Mouse (Mus musculus) E14TG2a.4 (cell line): ENCODE results near the gene Pih1d1.

Experiments used
- CTCF ChIP-seq: conservative IDR thresholded peaks from 2 replicates; pipeline ENCODE4 v1.5.1; 2014; ENCODE audit warnings: low read length
- NANOG ChIP-seq: IDR thresholded peaks from 2 replicates; pipeline ENCODE4 v1.6.1; 2014; ENCODE audit warnings: borderline replicate concordance, low read length, mixed read lengths
- POU5F1 ChIP-seq: IDR thresholded peaks from 2 replicates; pipeline ENCODE4 v1.6.1; 2014; ENCODE audit warnings: low read length, borderline replicate concordance

- TF ChIP-seq CTCF (no peak), POU5F1 (no peak), NANOG (no peak)
These were observed 21.8 kb downstream of the Pih1d1 start for GRCm38 (mm10) chr7:45175929-45176328.
